Mouse (Mus musculus) ES-Bruce4 (cell line): ENCODE results near the gene Abhd10.

Experiments
- CTCF ChIP-seq: IDR thresholded peaks from one replicate; pipeline ENCODE4 v1.8.1; 2011; ENCODE audit warnings: low read depth, low read length
- EP300 ChIP-seq: IDR thresholded peaks from 2 replicates; pipeline ENCODE4 v1.6.1; 2011; ENCODE audit warnings: low read depth, low read length; ENCODE audit not compliant: insufficient read depth
- POLR2A ChIP-seq: IDR thresholded peaks from one replicate; pipeline ENCODE4 v1.8.1; 2011; ENCODE audit warnings: low read length; ENCODE audit not compliant: insufficient read depth

DNA sequence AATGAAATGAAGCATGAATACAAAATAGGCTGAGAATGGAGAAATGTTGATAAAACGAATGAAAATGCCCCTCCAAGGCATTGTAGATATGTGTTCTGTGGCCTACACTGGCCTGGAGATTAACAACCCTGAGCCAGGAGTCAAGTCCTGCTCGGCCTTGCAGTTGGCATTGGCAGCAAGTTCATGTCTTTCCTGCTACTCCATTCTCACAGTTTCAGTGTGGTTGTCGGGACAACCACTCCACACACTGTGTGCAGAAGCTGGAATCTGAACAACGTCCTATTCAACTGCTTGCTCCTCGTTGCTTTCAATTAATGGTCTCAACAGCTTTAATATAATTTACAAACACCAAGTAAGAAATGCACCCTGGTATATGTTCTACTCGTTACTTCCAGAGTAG is 44.8 kb downstream of the Abhd10 start:
- no peak for TF ChIP-seq POLR2A
- no peak for TF ChIP-seq CTCF
- no peak for TF ChIP-seq EP300
